Mouse (Mus musculus) left cerebral cortex, adult 9 months (tissue): ENCODE data around the gene Ctdnep1.
"Not testable (repeated sequence)": the region's sequence is repeated elsewhere in the genome, so short reads cannot be mapped to it uniquely, and the experiment has no call there.

ENCODE experiments used
- DNase-seq, 2 experiments: peaks; one replicate each; pipeline ENCODE4 v3.0.0; 2022; ENCODE audit warnings: low spot score in 2 of 2

Gene Ctdnep1

GRCm38 (mm10) chr11:69950807-69951459 is 30.0 kb upstream of the Ctdnep1 start:
- DNase-seq = no peak

GRCm38 (mm10) chr11:69952274-69952673 is 28.7 kb upstream of the Ctdnep1 start:
- DNase-seq = no peak

- DNase-seq = no peak
Observed at GRCm38 (mm10) chr11:69953267-69953915, 27.6 kb upstream of the Ctdnep1 start.

- not testable (repeated sequence) for DNase-seq
Observed at GRCm38 (mm10) chr11:69955618-69956017, 25.3 kb upstream of the Ctdnep1 start.

- no peak for DNase-seq
Observed at GRCm38 (mm10) chr11:69956218-69956617, 24.7 kb upstream of the Ctdnep1 start.

- no peak for DNase-seq
Observed at GRCm38 (mm10) chr11:69960616-69961015, 20.3 kb upstream of the Ctdnep1 start.

- no peak for DNase-seq
Observed at GRCm38 (mm10) chr11:69961841-69962240, 19.1 kb upstream of the Ctdnep1 start.

GRCm38 (mm10) chr11:69964650-69965270 is 16.2 kb upstream of the Ctdnep1 start, which contains the start of gene Cldn7:
Gene Cldn7 (plus strand): TSS chr11:69964779.
- DNase-seq = no peak

GRCm38 (mm10) chr11:69965271-69966005 is 15.5 kb upstream of the Ctdnep1 start:
- no peak for DNase-seq

- DNase-seq = no peak
Observed at GRCm38 (mm10) chr11:69966006-69966859, 14.7 kb upstream of the Ctdnep1 start.

GRCm38 (mm10) chr11:69966860-69967517 is 14.0 kb upstream of the Ctdnep1 start:
- no peak for DNase-seq

- DNase-seq = no peak
Observed at GRCm38 (mm10) chr11:69968793-69969192, 12.2 kb upstream of the Ctdnep1 start.

- DNase-seq = no peak
Observed at GRCm38 (mm10) chr11:69970222-69970621, 10.7 kb upstream of the Ctdnep1 start.

GRCm38 (mm10) chr11:69970775-69971174 is 10.2 kb upstream of the Ctdnep1 start:
- DNase-seq = no peak

- no peak for DNase-seq
Observed at GRCm38 (mm10) chr11:69974907-69975306, 6.0 kb upstream of the Ctdnep1 start.

GRCm38 (mm10) chr11:69976271-69976670 is 4.7 kb upstream of the Ctdnep1 start:
- no peak for DNase-seq

GRCm38 (mm10) chr11:69979827-69980195 is 1.1 kb upstream of the Ctdnep1 start:
- DNase-seq = no peak

GRCm38 (mm10) chr11:69980196-69981140 is 488 bp upstream of the Ctdnep1 start:
- DNase-seq = peak; percentile 98 to 100

- no peak for DNase-seq
Observed at GRCm38 (mm10) chr11:69982225-69982624, 1.3 kb downstream of the Ctdnep1 start, which contains the start of gene Elp5. Gene Elp5 (minus strand): TSS chr11:69982517.

- DNase-seq = no peak
Observed at GRCm38 (mm10) chr11:69982877-69983276, 1.9 kb downstream of the Ctdnep1 start.
